Mouse (Mus musculus) gastrocnemius, adult 2 months (tissue): ENCODE results near the gene Bcas3. TPM values are rescaled to one million over a fixed set of nuclear protein-coding genes. Genes with fewer than 3 reads are reported as not detected.

ENCODE experiments used
- DNase-seq: peaks from one replicate; pipeline ENCODE4 v3.0.0; 2022
- H3K27ac ChIP-seq: fragments of 200-600 bp; 2 replicates; pipeline ENCODE4 v1.8.1; 2022; ENCODE audit warnings: mild to moderate bottlenecking
- H3K4me3 ChIP-seq: fragments of 200-600 bp; 2 replicates; pipeline ENCODE4 v1.8.1; 2022; ENCODE audit warnings: mild to moderate bottlenecking, moderate library complexity
- CTCF ChIP-seq: fragments of 200-600 bp; IDR thresholded peaks from 2 replicates; pipeline ENCODE4 v1.8.1; 2022; ENCODE audit warnings: antibody characterized with exemption, mild to moderate bottlenecking, moderate library complexity
- intact Hi-C: fragments of 180-260 bp; cut with DNase I; formaldehyde crosslinking; loops from one replicate; pipeline ENCODE4 v1.15.1; 2025
- microRNA-seq: library from miRNA; unstranded; fragments of <30 nt; microRNA quantifications from one replicate; pipeline ENCODE4 v1.2.0, GENCODE M21; 2021
- total RNA-seq, 2 experiments: library from RNA; stranded (reverse); gene quantifications; 2 replicates each; pipeline ENCODE4 v1.2.3; 2021

Gene Bcas3
- total RNA-seq, 2 experiments from 2014 or later = 39.6 to 46.6 TPM

DNA sequence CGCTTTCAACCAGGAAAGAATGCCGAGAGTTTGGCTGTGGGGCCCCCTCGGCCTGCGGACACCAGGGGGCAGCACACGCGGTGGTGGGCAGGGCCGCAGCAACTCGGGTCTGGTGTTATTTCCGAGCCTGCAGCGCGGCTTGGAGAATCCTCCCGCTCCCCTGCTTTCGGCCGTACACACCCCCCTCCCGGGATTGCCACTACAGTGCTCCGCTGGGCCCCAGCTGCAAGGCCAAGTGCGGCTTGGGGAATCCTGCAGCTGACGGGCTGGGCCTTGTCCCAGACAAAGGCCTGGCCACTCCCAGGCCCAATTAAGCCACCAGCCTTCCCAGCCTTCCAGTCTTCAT lies 490.4 kb downstream of the Bcas3 start:
- peak; percentile 98; the same call in 1 of the 2 replicates for TF ChIP-seq CTCF
- peak; percentile 86 for DNase-seq
- Histone ChIP-seq H3K27ac (peak overlapping the region; percentile 80), H3K4me3 (peak overlapping the region; percentile 79)
- intact Hi-C loops = loop anchor here (2.0 to 10.0 kb wide), 5 partner anchors 221 to 461 kb away; no protein-coding TSS in a partner anchor

DNA sequence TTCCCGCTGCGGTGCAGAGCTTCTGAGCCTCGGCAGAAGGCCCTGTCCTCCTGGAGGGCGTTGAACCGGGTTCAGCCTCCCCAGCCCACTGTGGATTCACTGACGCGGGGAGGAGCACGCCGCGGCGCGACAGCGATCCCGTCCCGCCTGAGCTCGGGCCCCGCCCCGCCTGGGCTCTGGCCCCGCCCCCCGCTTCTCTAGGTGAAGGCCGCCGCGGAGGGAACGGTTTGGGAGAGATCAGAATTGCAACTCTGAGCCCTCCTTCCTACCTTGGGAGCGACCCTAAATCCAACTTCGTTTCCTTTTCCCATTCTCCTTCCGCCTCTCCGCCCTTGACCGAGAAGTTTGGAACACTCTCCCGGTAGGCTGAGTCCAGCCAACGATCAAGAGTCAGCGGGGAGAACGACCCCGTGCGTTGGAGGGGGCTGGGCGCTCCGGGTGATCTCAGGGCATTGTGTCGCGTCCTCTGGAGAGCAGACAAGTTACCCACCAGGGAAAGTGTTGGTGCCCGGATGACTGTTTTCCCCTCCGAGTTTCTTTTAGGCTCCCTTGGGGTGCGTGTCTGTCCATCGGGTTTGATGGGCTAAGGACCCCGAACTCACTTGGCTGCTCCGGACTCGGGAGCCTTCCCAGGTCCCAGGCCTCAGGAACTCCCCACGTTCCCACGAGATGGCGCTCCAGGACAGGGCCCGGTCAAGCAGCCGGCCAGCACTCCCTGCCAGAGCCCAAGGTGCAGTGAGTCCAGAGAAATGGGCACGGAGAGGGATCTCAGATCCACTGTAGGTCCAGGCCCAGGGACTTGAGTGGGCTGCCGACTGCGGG lies 491.4 kb downstream of the Bcas3 start:
- intact Hi-C loops = loop anchor here (2.0 to 10.0 kb wide), 5 partner anchors 128 to 462 kb away; no protein-coding TSS in a partner anchor

DNA sequence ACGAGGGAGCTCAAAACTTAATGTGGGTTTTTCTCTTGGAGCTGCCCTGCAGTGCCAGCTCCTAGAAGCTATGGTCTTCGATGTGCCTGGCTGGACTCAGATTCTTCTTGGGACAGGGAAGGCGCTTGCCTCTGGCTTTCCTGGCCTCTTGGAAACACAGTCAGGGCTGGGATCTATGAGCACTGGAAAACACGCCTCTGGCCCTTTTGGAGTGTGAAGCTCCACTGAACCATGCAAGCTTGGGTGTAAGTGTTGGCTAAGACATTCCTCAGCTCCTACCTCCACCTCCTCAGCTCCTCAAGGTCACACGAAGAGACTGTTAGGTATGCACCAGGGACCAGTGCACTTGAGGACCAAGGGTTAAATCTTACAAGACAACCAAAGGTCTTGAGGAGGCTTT lies 492.0 kb downstream of the Bcas3 start:
- Histone ChIP-seq H3K4me3 (peak overlapping the region; percentile 79), H3K27ac (peak overlapping the region; percentile 80)
- intact Hi-C loops = loop anchor here (2.0 to 10.0 kb wide), 5 partner anchors 128 to 463 kb away; no protein-coding TSS in a partner anchor
- no peak for TF ChIP-seq CTCF
- no peak for DNase-seq

More for the DNA sequence above, 491.4 kb downstream of the Bcas3 start:
- DNase-seq = peak; percentile 93
- peak; percentile 94 for TF ChIP-seq CTCF
- H3K4me3 ChIP-seq = peak overlapping the region; percentile 79
- peak overlapping the region; percentile 80 for H3K27ac ChIP-seq

DNA sequence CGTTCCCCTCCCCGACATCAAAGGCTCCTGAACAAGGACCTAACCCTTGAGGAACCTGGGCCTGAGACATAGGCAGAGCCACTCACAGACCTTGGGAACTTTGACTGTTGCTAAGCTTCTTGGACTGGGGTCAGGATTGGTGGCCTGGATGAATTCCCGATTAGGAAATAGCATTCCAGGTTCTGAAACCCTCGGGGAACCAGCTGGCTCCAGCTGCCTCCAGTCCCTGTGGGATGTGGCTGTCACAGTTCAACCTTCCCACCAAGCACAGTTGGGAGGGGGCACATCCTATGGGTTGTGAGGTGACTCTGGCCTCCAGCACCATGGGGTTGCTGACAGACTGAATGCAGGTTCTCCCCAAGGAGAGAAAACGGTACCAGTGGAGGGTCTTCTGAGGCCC lies 493.0 kb downstream of the Bcas3 start:
- DNase-seq = peak; percentile 48
- Histone ChIP-seq H3K4me3 (no peak overlapping the region), H3K27ac (peak overlapping the region; percentile 80)
- no peak for TF ChIP-seq CTCF
- intact Hi-C loops = loop anchor here (2.0 to 10.0 kb wide), 2 partner anchors 127 to 219 kb away; no protein-coding TSS in a partner anchor

- Histone ChIP-seq H3K27ac (peak overlapping the region; percentile 67), H3K4me3 (no peak overlapping the region)
- peak; percentile 65 for DNase-seq
- no peak for TF ChIP-seq CTCF
- intact Hi-C loops = loop anchor here (10.0 kb wide), 1 partner anchor 218 kb away; no protein-coding TSS in a partner anchor
Measured at GRCm38 (mm10) chr11:85846509-85846908, 493.5 kb downstream of the Bcas3 start.

DNA sequence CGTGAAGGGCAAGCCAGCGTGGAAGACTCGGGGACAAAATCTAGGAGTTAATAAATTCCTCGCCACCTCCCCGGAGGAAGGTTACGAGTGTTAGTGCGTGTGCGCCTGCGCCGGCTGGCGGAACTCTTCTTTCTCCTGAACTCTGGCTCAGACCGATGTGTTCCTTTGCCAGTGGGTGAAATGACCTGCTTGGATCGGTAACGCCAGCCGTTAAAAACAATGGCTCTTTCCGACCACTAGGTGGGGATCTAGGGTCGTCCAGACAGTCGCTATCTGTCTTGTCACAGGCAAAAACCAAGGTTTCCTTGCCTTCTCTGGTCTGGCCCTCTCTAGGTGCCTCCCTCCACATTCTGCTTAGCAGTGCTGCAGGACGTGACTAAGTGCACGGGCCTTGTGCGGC lies 496.1 kb downstream of the Bcas3 start:
- peak overlapping the region; percentile 66 for H3K4me3 ChIP-seq
- DNase-seq = peak; percentile 75
- TF ChIP-seq CTCF = peak; percentile 91
- intact Hi-C loops = loop anchor here (10.0 kb wide), 1 partner anchor 216 kb away; no protein-coding TSS in a partner anchor
- H3K27ac ChIP-seq = peak overlapping the region; percentile 16; the same call in 1 of the 2 replicates

DNA sequence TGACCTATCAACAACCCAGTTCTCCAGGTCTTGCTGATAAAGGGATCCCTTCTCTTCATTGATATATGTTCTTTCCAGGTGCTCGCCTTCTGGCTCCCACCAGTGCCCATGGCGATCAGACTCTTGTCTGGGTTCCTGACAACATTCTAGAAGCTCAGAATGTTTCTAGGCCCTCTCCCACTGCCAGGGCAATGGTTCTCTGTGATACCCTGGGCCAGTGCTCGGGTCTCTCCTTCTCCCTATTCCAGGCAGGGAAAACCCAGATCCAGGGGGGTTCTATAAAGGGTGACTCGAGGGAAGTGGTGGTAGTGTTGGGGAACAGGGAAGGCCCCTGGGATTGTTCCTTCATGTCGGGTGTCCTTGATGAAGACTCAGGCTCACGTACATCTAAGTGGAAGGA lies 497.3 kb downstream of the Bcas3 start, which contains the start of gene Gm11444:
TSS of gene Gm11444 (minus strand) at position 101 of the 400 bp plus-strand sequence.
- intact Hi-C loops = no loop called here
- Histone ChIP-seq H3K4me3 (peak within 1 kb of the TSS; percentile 66), H3K27ac (no peak within 1 kb of the TSS)
- DNase-seq = no peak
- no peak for TF ChIP-seq CTCF

DNA sequence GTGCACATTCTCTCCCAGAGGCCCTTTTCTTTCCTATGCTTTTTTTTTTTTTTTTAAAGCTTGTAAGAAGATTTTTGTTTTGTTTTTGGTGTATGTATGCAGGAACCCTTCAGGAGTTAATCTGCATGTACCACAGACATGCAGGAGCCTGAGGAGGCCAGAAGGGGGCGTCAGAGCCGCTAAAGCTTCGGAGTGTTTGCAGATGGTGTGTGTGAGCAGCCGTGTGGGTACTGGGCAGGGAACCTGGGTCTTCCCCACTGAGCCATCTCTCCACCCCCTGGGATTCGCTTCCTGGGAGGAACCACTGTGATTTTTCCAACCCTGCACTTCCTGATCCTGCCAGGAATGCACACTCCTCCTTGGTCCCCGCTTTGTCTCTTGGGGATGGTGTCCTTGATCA lies 497.8 kb downstream of the Bcas3 start:
- H3K27ac ChIP-seq = no peak overlapping the region
- no peak for DNase-seq
- no peak overlapping the region for H3K4me3 ChIP-seq
- peak; percentile 38 for TF ChIP-seq CTCF
- intact Hi-C loops = no loop called here

DNA sequence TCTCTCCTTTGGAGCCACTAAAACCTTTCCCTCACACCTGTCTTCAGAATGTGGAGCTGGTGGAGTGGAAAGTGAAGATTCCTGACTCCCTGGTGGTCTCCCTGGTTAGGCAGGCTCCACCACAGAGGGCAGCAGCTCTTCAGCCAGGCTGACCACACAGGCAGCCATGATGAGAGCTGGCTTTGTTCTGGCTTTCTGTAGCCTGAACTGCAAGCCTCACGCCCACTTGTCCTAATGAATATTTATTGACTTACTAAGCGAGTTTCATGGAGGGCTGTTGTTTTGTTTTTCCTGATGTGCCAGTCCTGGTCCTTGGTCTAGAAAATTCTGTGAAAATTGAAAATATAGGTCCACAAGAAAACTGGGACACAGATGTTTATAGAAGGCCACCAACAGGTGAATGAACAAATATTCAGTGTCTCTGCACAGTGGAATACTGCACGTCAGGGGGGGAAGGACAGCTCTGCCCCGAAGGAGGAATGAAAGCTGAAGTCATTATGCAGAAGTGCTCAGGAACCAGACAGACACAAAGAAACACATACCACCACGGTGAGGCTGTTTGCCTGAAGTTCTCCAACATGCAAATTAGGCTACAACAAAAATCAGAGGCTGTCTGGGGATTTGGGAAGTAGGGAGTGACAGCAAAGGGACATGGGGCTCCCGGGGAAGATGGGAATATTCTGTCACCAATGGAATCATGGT lies 505.2 kb downstream of the Bcas3 start:
- intact Hi-C loops = no loop called here
- no peak overlapping the region for H3K27ac ChIP-seq
- TF ChIP-seq CTCF = no peak
- DNase-seq = no peak
- no peak overlapping the region for H3K4me3 ChIP-seq

- no peak overlapping the region for H3K4me3 ChIP-seq
- intact Hi-C loops = no loop called here
- DNase-seq = no peak
- TF ChIP-seq CTCF = peak; percentile 48
- H3K27ac ChIP-seq = no peak overlapping the region
Measured at GRCm38 (mm10) chr11:85864363-85864762, 511.4 kb downstream of the Bcas3 start.

Small RNA genes lying within 50 kb of the gene (microRNA-seq; reads per million reads assigned to microRNA genes)
- not detected for gene Mir5110

Other genes starting within 250 kb of the Bcas3 start
- 10 to 100 TPM; 11.3 to 12.0 TPM for gene Usp32, start 213.0 kb upstream of the Bcas3 start, total RNA-seq
- gene 1700125H20Rik, start 182.8 kb upstream of the Bcas3 start, total RNA-seq = not detected
- 10 to 100 TPM in 1 of 2 experiments, 1 to 10 TPM in 1; 8.1 to 10.8 TPM for gene Appbp2, start 118.0 kb upstream of the Bcas3 start, total RNA-seq
- 1 to 10 TPM; 5.6 to 6.5 TPM for gene Ppm1d, start 41.9 kb upstream of the Bcas3 start, total RNA-seq